Mouse (Mus musculus): ENCODE measurements around the gene Smox.

- TF ChIP-seq CTCF (IDR thresholded peaks at IDR 0.05; ENCODE audit: borderline replicate concordance, control insufficient read depth, extremely low read depth, insufficient read depth, low read length, poor library complexity) (no peak), POLR2A (IDR thresholded peaks at IDR 0.05; ENCODE audit: control insufficient read depth, extremely low read depth, insufficient read depth, low read length, poor library complexity) (no peak)
Measured at GRCm38 (mm10) chr2:131499290-131499845, 8.1 kb downstream of the Smox start.

All from thymus, adult 2 months (tissue).